Mouse (Mus musculus) midbrain, embryonic 16.5 days (tissue): ENCODE results near the gene Pirt. TPM values are rescaled to one million over a fixed set of nuclear protein-coding genes. Genes with fewer than 3 reads are reported as not detected.

Source experiments
- ATAC-seq: fragments of 200-750 bp; cut with Nextera tagmentation; 2 replicates; pipeline ENCODE4 v1.8.0; 2017; ENCODE audit warnings: moderate TSS enrichment
- H3K27ac ChIP-seq: fragments of 300-500 bp; sonication (generic); 2 replicates; pipeline ENCODE4 v1.5.1; 2014; ENCODE audit warnings: mild to moderate bottlenecking, low read length, mixed read lengths
- H3K27me3 ChIP-seq: fragments of 300-500 bp; sonication (generic); 2 replicates; pipeline ENCODE4 v1.6.1; 2014; ENCODE audit warnings: low read depth, low read length, mixed read lengths; ENCODE audit not compliant: control insufficient read depth, insufficient read depth
- H3K36me3 ChIP-seq: fragments of 300-500 bp; sonication (generic); 2 replicates; pipeline ENCODE4 v1.6.1; 2014; ENCODE audit warnings: mild to moderate bottlenecking, low read length, moderate library complexity, mixed read lengths; ENCODE audit not compliant: control insufficient read depth, insufficient read depth
- H3K4me1 ChIP-seq: fragments of 300-500 bp; sonication (generic); 2 replicates; pipeline ENCODE4 v1.6.1; 2014; ENCODE audit warnings: mild to moderate bottlenecking, low read length, mixed read lengths; ENCODE audit not compliant: control insufficient read depth, insufficient read depth
- H3K4me2 ChIP-seq: fragments of 300-500 bp; sonication (generic); 2 replicates; pipeline ENCODE4 v1.6.1; 2014; ENCODE audit warnings: mild to moderate bottlenecking, low read length, mixed read lengths
- H3K4me3 ChIP-seq: fragments of 300-500 bp; sonication (generic); 2 replicates; pipeline ENCODE4 v1.5.1; 2014; ENCODE audit warnings: low read depth, mild to moderate bottlenecking, low read length, moderate library complexity, mixed read lengths
- H3K9ac ChIP-seq: fragments of 300-500 bp; sonication (generic); 2 replicates; pipeline ENCODE4 v1.6.1; 2014; ENCODE audit warnings: low read depth, low read length, mixed read lengths
- H3K9me3 ChIP-seq: fragments of 300-500 bp; sonication (generic); replicated peaks from 2 replicates; pipeline ENCODE4 v1.6.1; 2014; ENCODE audit warnings: mild to moderate bottlenecking, low read length, mixed read lengths; ENCODE audit not compliant: control insufficient read depth, poor library complexity, severe bottlenecking
- WGBS: fragments of 180-500 bp; shearing (Covaris S2); extraction: QIAGEN DNeasy Blood & Tissue Kit; methylation state at CpG from one replicate; pipeline ENCODE4 v1.1.7; 2014; 5-methylcytosine and 5-hydroxymethylcytosine counted together
- polyA plus RNA-seq: library from polyadenylated mRNA; unstranded; fragments of >200 nt; fragmentation: Nextera tagmentation; extraction: Ambion mirVana; gene quantifications from 2 replicates; pipeline ENCODE4 v1.2.1, GENCODE M21; 2015

Gene Pirt
- polyA plus RNA-seq = 0.82 and 1.4 TPM in 2 replicates

DNA sequence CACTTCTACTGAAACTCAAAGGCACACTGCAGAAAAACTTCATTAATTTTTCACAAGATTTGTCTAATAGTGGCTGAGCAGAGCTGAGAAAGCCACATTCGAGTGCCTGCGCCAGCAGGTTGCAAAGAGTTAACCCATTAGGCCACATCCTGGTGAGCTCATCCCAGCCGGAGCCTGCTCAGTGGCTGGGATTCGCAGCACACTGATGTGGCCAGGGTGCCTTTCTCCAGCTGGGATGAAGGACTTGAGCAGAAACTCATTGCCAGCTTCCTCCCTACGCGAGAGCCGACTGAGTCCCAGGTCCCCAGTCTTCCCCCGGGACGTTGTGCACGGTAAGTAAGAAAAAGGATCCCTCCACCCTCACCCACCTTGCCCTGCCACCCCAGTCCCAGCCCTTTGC, at the start of gene Pirt:
Gene Pirt, plus strand, starts transcription at position 171 of the 400 bp plus-strand sequence.
- H3K9me3 ChIP-seq = no peaks in the 10 kb centered on the region
- H3K36me3 ChIP-seq = no peaks in the 10 kb centered on the region
- H3K27ac ChIP-seq = no peak within 1 kb of the TSS
- H3K9ac ChIP-seq = no peak within 1 kb of the TSS
- ATAC-seq = no peak
- H3K27me3 ChIP-seq = no peaks in the 10 kb centered on the region
- H3K4me2 ChIP-seq = no peak within 1 kb of the TSS
- no peak within 1 kb of the TSS for H3K4me3 ChIP-seq
- 53% methylated on average over 10 of the region's 10 CpGs for WGBS
- H3K4me1 ChIP-seq = no peaks in the 10 kb centered on the region

GRCm38 (mm10) chr11:66871701-66872100, 40.1 kb upstream of the Pirt start:
- Histone ChIP-seq H3K27me3 (no peaks in the 10 kb centered on the region), H3K9me3 (no peaks in the 10 kb centered on the region), H3K9ac (no peak overlapping the region), H3K4me1 (no peaks in the 10 kb centered on the region), H3K4me2 (no peak overlapping the region), H3K27ac (no peak overlapping the region), H3K36me3 (no peaks in the 10 kb centered on the region), H3K4me3 (no peak overlapping the region)
- WGBS = 13% methylated on average over 5 of the region's 5 CpGs
- ATAC-seq = no peak

DNA sequence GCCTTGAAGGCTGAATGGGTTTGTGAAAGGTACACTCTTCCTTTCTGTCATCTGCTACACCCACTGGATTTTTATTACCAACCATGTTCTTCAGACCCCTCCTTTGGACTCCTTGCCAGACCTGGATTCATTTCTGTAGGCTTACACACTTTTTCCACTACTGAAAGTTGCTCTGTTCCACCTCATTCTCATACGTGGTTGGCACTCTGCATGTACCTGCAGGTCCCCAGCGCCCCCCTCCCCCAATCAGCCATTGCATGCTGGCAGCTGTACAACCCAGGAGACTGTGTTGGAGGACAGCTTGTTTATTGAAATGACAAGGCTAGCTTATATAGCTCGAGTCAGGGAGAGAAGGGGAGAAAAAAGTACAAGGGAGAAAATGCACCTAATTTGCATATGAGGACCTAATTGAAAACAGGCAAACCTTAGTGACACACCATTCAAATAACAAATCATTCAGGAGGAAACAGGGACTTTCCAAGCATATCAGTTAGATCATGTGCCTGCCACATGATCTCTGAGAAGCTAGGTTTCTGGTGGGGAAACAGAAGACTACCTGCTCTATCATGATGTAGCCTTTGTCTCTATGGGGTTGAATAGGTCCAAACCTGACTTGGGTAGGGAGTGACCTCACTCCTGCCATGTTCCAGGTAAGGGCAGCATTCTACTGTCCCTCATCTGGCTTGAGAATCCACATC, 38.9 kb upstream of the Pirt start:
- no peak for ATAC-seq
- Histone ChIP-seq H3K36me3 (no peaks in the 10 kb centered on the region), H3K4me1 (no peaks in the 10 kb centered on the region), H3K9ac (no peak overlapping the region), H3K9me3 (no peaks in the 10 kb centered on the region), H3K27me3 (no peaks in the 10 kb centered on the region), H3K4me3 (no peak overlapping the region), H3K4me2 (no peak overlapping the region), H3K27ac (no peak overlapping the region)
- 65% methylated on average over 3 of the region's 3 CpGs for WGBS

- Histone ChIP-seq H3K9ac (no peak overlapping the region), H3K36me3 (no peaks in the 10 kb centered on the region), H3K4me3 (no peak overlapping the region), H3K4me2 (no peak overlapping the region), H3K4me1 (peaks cover 7% of the 10 kb centered on the region), H3K27me3 (no peaks in the 10 kb centered on the region), H3K9me3 (no peaks in the 10 kb centered on the region), H3K27ac (no peak overlapping the region; the same call in 1 of the 2 replicates)
- no peak for ATAC-seq
- 62% methylated on average over 2 of the region's 2 CpGs for WGBS
These were observed 30.5 kb upstream of the Pirt start for GRCm38 (mm10) chr11:66881291-66881690.

DNA sequence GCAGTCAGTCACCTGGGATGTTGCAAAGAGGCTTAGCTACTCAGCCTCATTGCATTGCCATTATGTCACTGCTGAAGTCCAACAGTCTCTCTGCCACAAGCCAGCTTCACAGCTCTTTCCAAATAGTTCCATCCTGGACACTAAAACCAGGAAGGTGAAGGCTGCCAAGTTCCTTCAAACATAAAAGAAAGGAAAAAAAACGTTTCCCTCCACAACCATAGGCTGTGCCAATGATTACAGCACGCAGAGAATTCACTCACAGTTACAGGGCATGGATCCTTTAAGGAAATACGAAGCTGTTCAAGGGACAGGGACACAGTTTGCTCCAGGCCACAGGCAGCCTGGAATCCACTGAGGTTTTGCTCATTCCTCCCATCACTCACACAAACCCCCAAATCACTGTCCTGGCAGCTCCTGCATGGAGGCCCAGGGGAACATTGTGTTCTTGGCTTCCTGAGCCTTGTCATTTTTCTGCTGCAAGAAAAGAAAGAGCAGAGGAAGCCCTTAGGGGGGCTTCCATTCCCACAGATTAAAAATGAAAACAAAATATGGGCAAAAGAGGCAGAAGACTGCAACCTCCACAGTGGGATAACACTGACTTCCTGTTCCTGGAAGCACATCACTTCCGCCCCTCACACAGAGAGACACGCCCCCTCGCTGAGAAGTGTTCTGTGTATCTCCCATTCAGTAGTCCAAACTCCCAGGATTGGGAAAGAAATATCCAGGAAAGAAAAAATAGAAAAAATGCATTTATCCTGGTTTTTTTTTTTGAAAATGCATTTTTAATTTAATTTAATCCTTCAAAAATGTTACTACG, 29.3 kb upstream of the Pirt start:
- H3K4me3 ChIP-seq = no peak overlapping the region
- H3K27me3 ChIP-seq = no peaks in the 10 kb centered on the region
- H3K9ac ChIP-seq = 0 out of 2 replicates have a peak overlapping the region, but pooled peaks have one; percentile 20
- ATAC-seq = peak; percentile 60
- H3K36me3 ChIP-seq = no peaks in the 10 kb centered on the region
- H3K4me1 ChIP-seq = peaks cover 7% of the 10 kb centered on the region
- H3K9me3 ChIP-seq = no peaks in the 10 kb centered on the region
- H3K27ac ChIP-seq = peak overlapping the region; percentile 70
- WGBS = 68% methylated on average over 7 of the region's 7 CpGs
- H3K4me2 ChIP-seq = no peak overlapping the region

DNA sequence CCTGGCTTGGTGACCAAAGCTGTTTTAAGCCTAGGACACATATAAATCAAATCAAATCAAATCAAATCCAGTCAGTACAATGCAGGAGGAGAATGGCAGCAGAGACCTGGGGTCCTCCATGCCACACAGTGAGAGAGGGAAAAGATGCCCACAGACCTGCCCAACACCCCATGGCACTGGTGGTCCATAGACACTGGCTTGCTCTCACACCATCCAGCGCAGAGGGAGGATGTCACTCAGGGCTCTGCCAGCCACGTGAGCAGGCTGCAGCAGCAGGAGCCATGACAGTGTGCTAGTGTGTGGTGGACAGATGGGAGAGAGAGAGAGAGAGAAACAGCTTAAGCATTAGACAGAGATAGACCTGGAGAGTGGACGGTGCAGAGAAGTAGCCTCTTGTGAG, 19.2 kb upstream of the Pirt start:
- Histone ChIP-seq H3K4me2 (no peak overlapping the region), H3K27ac (no peak overlapping the region), H3K27me3 (no peaks in the 10 kb centered on the region), H3K9ac (no peak overlapping the region), H3K4me3 (no peak overlapping the region), H3K4me1 (no peaks in the 10 kb centered on the region), H3K36me3 (no peaks in the 10 kb centered on the region), H3K9me3 (no peaks in the 10 kb centered on the region)
- WGBS = 74% methylated on average over 3 of the region's 3 CpGs
- ATAC-seq = no peak

DNA sequence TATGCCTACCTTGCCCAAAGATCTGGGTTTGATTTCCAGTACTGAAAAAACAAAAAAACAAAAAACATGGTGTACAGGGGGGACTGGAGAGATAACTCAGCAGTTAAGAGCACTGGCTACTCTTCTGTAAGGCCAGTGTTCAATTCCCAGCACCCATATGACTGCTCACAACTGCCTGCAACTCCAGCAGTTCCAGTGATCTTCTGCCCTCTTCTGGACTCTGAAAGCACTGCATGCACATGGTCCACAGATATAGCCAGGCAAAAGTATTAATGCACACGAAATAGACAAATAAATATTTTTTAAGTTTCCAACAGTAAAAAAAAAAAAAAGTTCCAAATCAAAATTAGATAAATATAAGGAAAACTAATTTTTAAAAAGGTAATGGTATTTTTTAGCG, 13.0 kb upstream of the Pirt start:
- H3K4me2 ChIP-seq = no peak overlapping the region
- H3K9ac ChIP-seq = no peak overlapping the region
- no peaks in the 10 kb centered on the region for H3K36me3 ChIP-seq
- no peak overlapping the region for H3K27ac ChIP-seq
- no peaks in the 10 kb centered on the region for H3K4me1 ChIP-seq
- no peaks in the 10 kb centered on the region; the same call in 1 of the 2 replicates for H3K9me3 ChIP-seq
- no peak for ATAC-seq
- no peaks in the 10 kb centered on the region for H3K27me3 ChIP-seq
- 94% methylated on average over 2 of the region's 2 CpGs for WGBS
- H3K4me3 ChIP-seq = no peak overlapping the region

DNA sequence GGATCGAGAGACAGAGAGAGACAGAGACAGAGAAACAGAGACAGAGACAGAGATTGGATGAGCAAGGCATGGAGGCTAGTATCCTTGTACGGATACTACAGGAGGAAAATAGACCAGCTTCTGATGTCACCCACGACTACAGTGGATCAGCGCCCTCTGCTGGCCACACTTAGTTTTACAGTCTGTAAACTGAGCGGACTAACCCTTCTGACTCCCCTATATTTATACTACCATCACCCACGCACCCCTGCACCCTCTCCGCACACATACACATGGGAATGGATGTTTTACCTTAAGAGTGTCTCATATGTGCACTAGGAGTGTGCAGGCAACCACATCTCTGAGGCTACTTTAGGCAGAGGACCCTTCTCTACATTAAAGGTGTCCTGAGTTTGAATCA, 12.4 kb upstream of the Pirt start:
- H3K36me3 ChIP-seq = no peaks in the 10 kb centered on the region
- no peaks in the 10 kb centered on the region for H3K27me3 ChIP-seq
- H3K4me2 ChIP-seq = no peak overlapping the region
- H3K27ac ChIP-seq = no peak overlapping the region
- 19% methylated on average over 7 of the region's 7 CpGs for WGBS
- no peaks in the 10 kb centered on the region; the same call in 1 of the 2 replicates for H3K9me3 ChIP-seq
- H3K4me3 ChIP-seq = no peak overlapping the region
- no peak overlapping the region for H3K9ac ChIP-seq
- H3K4me1 ChIP-seq = no peaks in the 10 kb centered on the region
- ATAC-seq = peak; percentile 36; the same call in 1 of the 2 replicates

GRCm38 (mm10) chr11:66902801-66903200, 9.0 kb upstream of the Pirt start:
- no peak overlapping the region for H3K4me2 ChIP-seq
- no peaks in the 10 kb centered on the region for H3K4me1 ChIP-seq
- H3K27ac ChIP-seq = no peak overlapping the region
- H3K9me3 ChIP-seq = no peaks in the 10 kb centered on the region; the same call in 1 of the 2 replicates
- 89% methylated on average over 7 of the region's 7 CpGs for WGBS
- no peak overlapping the region for H3K9ac ChIP-seq
- H3K4me3 ChIP-seq = no peak overlapping the region
- ATAC-seq = no peak
- no peaks in the 10 kb centered on the region for H3K36me3 ChIP-seq
- no peaks in the 10 kb centered on the region for H3K27me3 ChIP-seq
